Mouse (Mus musculus): ENCODE data around the gene Dnah2. TPM values are rescaled to one million over a fixed set of nuclear protein-coding genes. Genes with fewer than 3 reads are reported as not detected.
A peak's percentile ranks its signal among the peaks of the same experiment; 100 is the strongest.

Gene Dnah2
- 0.18 and 0.95 TPM in 2 replicates for polyA plus RNA-seq (2016; fragmentation: Nextera tagmentation; extraction: Ambion mirVana)

- Histone ChIP-seq H3K27me3 (ENCODE audit: insufficient read depth, poor library complexity, severe bottlenecking) (peaks cover 32% of the 10 kb centered on the region), H3K9me3 (no peaks in the 10 kb centered on the region), H3K4me3 (no peak within 1 kb of the TSS), H3K36me3 (peaks cover 1% of the 10 kb centered on the region; the same call in 1 of the 2 replicates), H3K27ac (peak within 1 kb of the TSS; percentile 33; the same call in 1 of the 2 replicates), H3K4me1 (peaks cover 49% of the 10 kb centered on the region)
- no peak for DNase-seq (ENCODE audit: low spot score)
- 43% methylated on average over 12 of the region's 12 CpGs for WGBS
These were observed at the start of gene Dnah2 for GRCm38 (mm10) chr11:69549060-69549656. Gene Dnah2, minus strand, starts transcription at chr11:69549110.

GRCm38 (mm10) chr11:69594853-69595252 lies 45.9 kb upstream of the Dnah2 start:
- DNase-seq (ENCODE audit: low spot score): no peak
- Histone ChIP-seq H3K9me3 (no peaks in the 10 kb centered on the region), H3K27ac (no peak overlapping the region), H3K36me3 (peaks cover 53% of the 10 kb centered on the region), H3K27me3 (ENCODE audit: insufficient read depth, poor library complexity, severe bottlenecking) (no peaks in the 10 kb centered on the region), H3K4me3 (no peak overlapping the region), H3K4me1 (peaks cover 20% of the 10 kb centered on the region)
- WGBS: 91% methylated on average over 6 of the region's 6 CpGs

GRCm38 (mm10) chr11:69592799-69593198 lies 43.9 kb upstream of the Dnah2 start:
- no peak for DNase-seq (ENCODE audit: low spot score)
- H3K27ac ChIP-seq: peak overlapping the region; percentile 65; the same call in 1 of the 2 replicates
- H3K36me3 ChIP-seq: peaks cover 73% of the 10 kb centered on the region
- H3K9me3 ChIP-seq: no peaks in the 10 kb centered on the region
- no peak overlapping the region for H3K4me3 ChIP-seq
- 81% methylated on average over 4 of the region's 4 CpGs for WGBS
- no peaks in the 10 kb centered on the region for H3K27me3 ChIP-seq (ENCODE audit: insufficient read depth, poor library complexity, severe bottlenecking)
- peaks cover 8% of the 10 kb centered on the region for H3K4me1 ChIP-seq

- Histone ChIP-seq H3K27me3 (ENCODE audit: insufficient read depth, poor library complexity, severe bottlenecking) (no peaks in the 10 kb centered on the region), H3K36me3 (peaks cover 80% of the 10 kb centered on the region), H3K9me3 (no peaks in the 10 kb centered on the region), H3K4me1 (peaks cover 8% of the 10 kb centered on the region), H3K27ac (peak overlapping the region; percentile 65; the same call in 1 of the 2 replicates), H3K4me3 (no peak overlapping the region)
- 82% methylated on average over 7 of the region's 7 CpGs for WGBS
- DNase-seq (ENCODE audit: low spot score): no peak
These were observed 43.2 kb upstream of the Dnah2 start for GRCm38 (mm10) chr11:69591899-69592637.

- WGBS: 79% methylated on average over 3 of the region's 3 CpGs
- no peak for DNase-seq (ENCODE audit: low spot score)
- Histone ChIP-seq H3K27ac (no peak overlapping the region), H3K4me1 (peaks cover 8% of the 10 kb centered on the region), H3K9me3 (no peaks in the 10 kb centered on the region), H3K27me3 (ENCODE audit: insufficient read depth, poor library complexity, severe bottlenecking) (no peaks in the 10 kb centered on the region), H3K4me3 (no peak overlapping the region), H3K36me3 (peaks cover 85% of the 10 kb centered on the region)
These were observed 42.5 kb upstream of the Dnah2 start for GRCm38 (mm10) chr11:69591424-69591823.

- H3K4me3 ChIP-seq: no peak overlapping the region
- DNase-seq (ENCODE audit: low spot score): no peak
- H3K4me1 ChIP-seq: peaks cover 14% of the 10 kb centered on the region
- H3K9me3 ChIP-seq: no peaks in the 10 kb centered on the region
- H3K36me3 ChIP-seq: peaks cover 83% of the 10 kb centered on the region
- H3K27ac ChIP-seq: no peak overlapping the region
- H3K27me3 ChIP-seq (ENCODE audit: insufficient read depth, poor library complexity, severe bottlenecking): no peaks in the 10 kb centered on the region
- WGBS: 93% methylated on average over 8 of the region's 8 CpGs
These were observed 41.7 kb upstream of the Dnah2 start for GRCm38 (mm10) chr11:69590622-69591021.

- H3K9me3 ChIP-seq: no peaks in the 10 kb centered on the region
- no peak overlapping the region for H3K27ac ChIP-seq
- H3K4me1 ChIP-seq: peaks cover 25% of the 10 kb centered on the region
- no peaks in the 10 kb centered on the region for H3K27me3 ChIP-seq (ENCODE audit: insufficient read depth, poor library complexity, severe bottlenecking)
- 85% methylated on average over 22 of the region's 22 CpGs for WGBS
- H3K4me3 ChIP-seq: no peak overlapping the region
- H3K36me3 ChIP-seq: peaks cover 77% of the 10 kb centered on the region
- peak; percentile 85 for DNase-seq (ENCODE audit: low spot score)
These were observed 40.4 kb upstream of the Dnah2 start for GRCm38 (mm10) chr11:69589207-69589834.

- Histone ChIP-seq H3K27ac (peak overlapping the region; percentile 38; the same call in 1 of the 2 replicates), H3K27me3 (ENCODE audit: insufficient read depth, poor library complexity, severe bottlenecking) (no peaks in the 10 kb centered on the region), H3K4me1 (peaks cover 26% of the 10 kb centered on the region), H3K4me3 (no peak overlapping the region), H3K36me3 (peaks cover 54% of the 10 kb centered on the region), H3K9me3 (no peaks in the 10 kb centered on the region)
- DNase-seq (ENCODE audit: low spot score): no peak
- WGBS: 67% methylated on average over 7 of the region's 7 CpGs
These were observed 36.9 kb upstream of the Dnah2 start for GRCm38 (mm10) chr11:69585718-69586325.

GRCm38 (mm10) chr11:69584937-69585336 lies 36.0 kb upstream of the Dnah2 start:
- Histone ChIP-seq H3K4me1 (peaks cover 26% of the 10 kb centered on the region), H3K27ac (no peak overlapping the region), H3K4me3 (no peak overlapping the region), H3K36me3 (peaks cover 45% of the 10 kb centered on the region), H3K9me3 (no peaks in the 10 kb centered on the region), H3K27me3 (ENCODE audit: insufficient read depth, poor library complexity, severe bottlenecking) (no peaks in the 10 kb centered on the region)
- 96% methylated on average over 13 of the region's 13 CpGs for WGBS
- no peak for DNase-seq (ENCODE audit: low spot score)

GRCm38 (mm10) chr11:69584008-69584407 lies 35.1 kb upstream of the Dnah2 start:
- H3K4me1 ChIP-seq: peaks cover 31% of the 10 kb centered on the region
- WGBS: 91% methylated on average over 7 of the region's 7 CpGs
- no peak for DNase-seq (ENCODE audit: low spot score)
- H3K27ac ChIP-seq: no peak overlapping the region
- H3K27me3 ChIP-seq (ENCODE audit: insufficient read depth, poor library complexity, severe bottlenecking): no peaks in the 10 kb centered on the region
- H3K4me3 ChIP-seq: no peak overlapping the region
- peaks cover 36% of the 10 kb centered on the region for H3K36me3 ChIP-seq
- no peaks in the 10 kb centered on the region for H3K9me3 ChIP-seq

- Histone ChIP-seq H3K27ac (peak overlapping the region; percentile 91), H3K27me3 (ENCODE audit: insufficient read depth, poor library complexity, severe bottlenecking) (no peaks in the 10 kb centered on the region), H3K9me3 (no peaks in the 10 kb centered on the region), H3K4me3 (peak overlapping the region; percentile 70), H3K36me3 (peaks cover 20% of the 10 kb centered on the region), H3K4me1 (peaks cover 42% of the 10 kb centered on the region)
- DNase-seq (ENCODE audit: low spot score): no peak
- WGBS: 65% methylated on average over 9 of the region's 9 CpGs
These were observed 33.4 kb upstream of the Dnah2 start for GRCm38 (mm10) chr11:69582230-69582805.

GRCm38 (mm10) chr11:69581814-69582213 lies 32.9 kb upstream of the Dnah2 start:
- WGBS: 1% methylated on average over 8 of the region's 8 CpGs
- H3K27me3 ChIP-seq (ENCODE audit: insufficient read depth, poor library complexity, severe bottlenecking): no peaks in the 10 kb centered on the region
- H3K4me1 ChIP-seq: peaks cover 47% of the 10 kb centered on the region
- peak overlapping the region; percentile 70 for H3K4me3 ChIP-seq
- no peak for DNase-seq (ENCODE audit: low spot score)
- peak overlapping the region; percentile 91 for H3K27ac ChIP-seq
- H3K36me3 ChIP-seq: peaks cover 20% of the 10 kb centered on the region
- no peaks in the 10 kb centered on the region for H3K9me3 ChIP-seq
